Mouse (Mus musculus) brain, embryonic 14.5 days (tissue): ENCODE measurements around the gene Apobec4. TPM values are rescaled to one million over a fixed set of nuclear protein-coding genes. Genes with fewer than 3 reads are reported as not detected.
A peak's percentile ranks its signal among the peaks of the same experiment; 100 is the strongest.

ENCODE experiments used
- DNase-seq: peaks from one replicate; pipeline ENCODE4 v3.0.0-alpha.2; 2011; ENCODE audit warnings: low read depth
- CTCF ChIP-seq: fragments of 200-500 bp; IDR thresholded peaks from 2 replicates; pipeline ENCODE4 v1.5.1; 2012; ENCODE audit warnings: inconsistent platforms, mild to moderate bottlenecking, moderate library complexity, borderline replicate concordance; ENCODE audit not compliant: insufficient read depth, insufficient read length; ENCODE audit errors: extremely low read depth
- POLR2A ChIP-seq: fragments of 200-500 bp; IDR thresholded peaks from 2 replicates; pipeline ENCODE4 v1.6.1; 2012; ENCODE audit warnings: mild to moderate bottlenecking, inconsistent platforms, borderline replicate concordance; ENCODE audit not compliant: poor library complexity, insufficient read depth, insufficient read length, severe bottlenecking; ENCODE audit errors: extremely low read depth
- polyA plus RNA-seq: library from polyadenylated mRNA; depleted of rRNA; stranded (reverse); fragments of >200 nt; gene quantifications from 2 replicates; pipeline ENCODE4 v1.2.3, GENCODE M21; 2012

Apobec4 gene
- polyA plus RNA-seq, 1 experiment: not detected

- TF ChIP-seq CTCF (no peak), POLR2A (no peak)
- DNase-seq: no peak
Measured at GRCm38 (mm10) chr1:152724286-152724685, 26.1 kb upstream of the Apobec4 start.

- TF ChIP-seq POLR2A (no peak), CTCF (no peak)
Measured at GRCm38 (mm10) chr1:152726095-152726494, 24.3 kb upstream of the Apobec4 start.

GRCm38 (mm10) chr1:152727604-152728236, 22.6 kb upstream of the Apobec4 start:
- no peak for TF ChIP-seq CTCF
- no peak for TF ChIP-seq POLR2A
- DNase-seq: no peak

More at GRCm38 (mm10) chr1:152726095-152726494, 24.3 kb upstream of the Apobec4 start:
- DNase-seq: no peak

GRCm38 (mm10) chr1:152738793-152739192, 11.6 kb upstream of the Apobec4 start:
- TF ChIP-seq POLR2A (no peak), CTCF (no peak)
- no peak for DNase-seq

- no peak for DNase-seq
Measured at GRCm38 (mm10) chr1:152739374-152739773, 11.0 kb upstream of the Apobec4 start.

GRCm38 (mm10) chr1:152743095-152743826, 7.1 kb upstream of the Apobec4 start:
- no peak for DNase-seq
- no peak for TF ChIP-seq CTCF

More at GRCm38 (mm10) chr1:152739374-152739773, 11.0 kb upstream of the Apobec4 start:
- TF ChIP-seq CTCF: no peak
- TF ChIP-seq POLR2A: no peak

GRCm38 (mm10) chr1:152746426-152746825, 3.9 kb upstream of the Apobec4 start:
- TF ChIP-seq POLR2A (no peak), CTCF (peak; percentile 77)
- DNase-seq: peak; percentile 93

- no peak for DNase-seq
- TF ChIP-seq CTCF (no peak), POLR2A (no peak)
Measured at GRCm38 (mm10) chr1:152749276-152749675, 1.1 kb upstream of the Apobec4 start.

GRCm38 (mm10) chr1:152761791-152762190, 11.4 kb downstream of the Apobec4 start:
- DNase-seq: no peak
- TF ChIP-seq POLR2A (no peak), CTCF (no peak)

GRCm38 (mm10) chr1:152766032-152766772, 15.9 kb downstream of the Apobec4 start, which contains the start of the genes Rgl1 and Arpc5:
TSS of gene Rgl1 (minus strand) at chr1:152766351.
TSS of gene Arpc5 (plus strand) at chr1:152766542.
- DNase-seq: peak; percentile 99
- no peak for TF ChIP-seq CTCF
- TF ChIP-seq POLR2A: peak; percentile 87

GRCm38 (mm10) chr1:152766804-152767748, 16.7 kb downstream of the Apobec4 start:
- TF ChIP-seq CTCF (no peak), POLR2A (no peak)
- DNase-seq: peak; percentile 58
